ENCODE assay signal across 8 mouse cellular contexts in genomic region chr12:29723722-29724338, GRCm38 (mm10).
DNase-seq lines count a peak whose midpoint lies in the region; ATAC-seq lines count a peak whose summit lies in the region.
"Had no signal": no experiment of that assay in that cellular context is flagged by ENCODE, and none has a peak within 500 bp of the region (broad histone marks: within the 10 kb centered on the region; RNA-seq: fewer than 3 reads in every experiment).

No protein-coding gene starts in this region.

- peaks cover 31% of the 10 kb centered on the region for H3K4me1 ChIP-seq in forebrain, embryonic 15.5 days

- H3K36me3 ChIP-seq in forebrain, embryonic 15.5 days, result no peaks in the 10 kb centered on the region

- peak; percentile 84 for DNase-seq in cerebellum, adult 9-10 months
- peak; percentile 64 for DNase-seq in left cerebral cortex, adult 11 months (ENCODE audit: low spot score)
- peak; percentile 80 for DNase-seq in right cerebral cortex, adult 18-20 months
- no peak for DNase-seq in thymus, postnatal 36 days
- no peak for DNase-seq in kidney, postnatal 36 days
- DNase-seq in heart, postnatal 36 days, result no peak

- H3K4me3 ChIP-seq in forebrain, embryonic 15.5 days, result no peak overlapping the region

- no peaks in the 10 kb centered on the region for H3K9me3 ChIP-seq in forebrain, embryonic 15.5 days

- H3K27me3 ChIP-seq in forebrain, embryonic 15.5 days, result no peaks in the 10 kb centered on the region

- H3K4me2 ChIP-seq in forebrain, embryonic 15.5 days (replicated peaks), result peak overlapping the region; percentile 18
- H3K4me2 ChIP-seq: heart, embryonic 11.5 days had no signal

- peak overlapping the region; percentile 85 for H3K27ac ChIP-seq in forebrain, embryonic 15.5 days (replicated peaks)

- no peak overlapping the region for H3K9ac ChIP-seq in forebrain, embryonic 15.5 days (replicated peaks)

- intact Hi-C loops in heart, postnatal 36 days (cut with DNase I), result no loop called here

- peak; percentile 85 for ATAC-seq in forebrain, embryonic 15.5 days (replicated peaks)

- 36% methylated on average over 17 of the region's 17 CpGs for WGBS in forebrain, embryonic 15.5 days

Comparison
In these comparisons a context has a peak if more than half of its experiments do, and no peak if none do; other contexts are left out.
1. DNase-seq: peak in cerebellum, adult 9-10 months (single experiment), left cerebral cortex, adult 11 months (single experiment) and right cerebral cortex, adult 18-20 months (single experiment); none in thymus, postnatal 36 days (0 of 2), kidney, postnatal 36 days (0 of 2) and heart, postnatal 36 days (0 of 2).